Mouse (Mus musculus) retina, postnatal 7 days (tissue): Measurements from ENCODE around the gene 2210016L21Rik.

Experiments
- DNase-seq: peaks from one replicate; pipeline ENCODE4 v3.0.0-alpha.2; 2012; ENCODE audit warnings: low read depth, low spot score

The 2210016L21Rik gene

GRCm38 (mm10) chr5:114978473-114978872, 36.5 kb downstream of the 2210016L21Rik start:
- no peak for DNase-seq

GRCm38 (mm10) chr5:114978888-114979249, 36.9 kb downstream of the 2210016L21Rik start:
- DNase-seq, result no peak

GRCm38 (mm10) chr5:114979250-114980121, 37.5 kb downstream of the 2210016L21Rik start:
- peak; percentile 61 for DNase-seq

- DNase-seq, result no peak
These were observed 38.3 kb downstream of the 2210016L21Rik start for GRCm38 (mm10) chr5:114980122-114980748.

- DNase-seq, result no peak
These were observed 40.0 kb downstream of the 2210016L21Rik start for GRCm38 (mm10) chr5:114982001-114982400.

- DNase-seq, result no peak
These were observed 43.1 kb downstream of the 2210016L21Rik start for GRCm38 (mm10) chr5:114985074-114985473.

GRCm38 (mm10) chr5:114996447-114996846, 54.5 kb downstream of the 2210016L21Rik start:
- no peak for DNase-seq

GRCm38 (mm10) chr5:114997327-114997726, 55.4 kb downstream of the 2210016L21Rik start:
- DNase-seq, result no peak
